Mouse (Mus musculus) cerebellum, adult 2 months (tissue): ENCODE results near the gene Pdxp. TPM values are rescaled to one million over a fixed set of nuclear protein-coding genes. Genes with fewer than 3 reads are reported as not detected.

Experiments used
- DNase-seq, 2 experiments: peaks; one replicate each; pipeline ENCODE4 v3.0.0; 2021
- H3K27ac ChIP-seq: fragments of 200-500 bp; 2 replicates; pipeline ENCODE4 v1.5.1; 2012; ENCODE audit warnings: low read length, control low read depth, inconsistent platforms; ENCODE audit not compliant: insufficient read depth
- H3K27me3 ChIP-seq: fragments of 200-500 bp; 2 replicates; pipeline ENCODE4 v1.6.1; 2012; ENCODE audit warnings: inconsistent platforms, mild to moderate bottlenecking, low read length, moderate library complexity; ENCODE audit not compliant: control insufficient read depth, insufficient read depth
- H3K4me1 ChIP-seq: fragments of 200-500 bp; 2 replicates; pipeline ENCODE4 v1.6.1; 2011; ENCODE audit warnings: low read length; ENCODE audit not compliant: control insufficient read depth, insufficient read depth
- H3K4me3 ChIP-seq: fragments of 200-500 bp; replicated peaks from 2 replicates; pipeline ENCODE3; 2011; ENCODE audit warnings: mild to moderate bottlenecking, low read depth, low read length, control low read depth; ENCODE audit not compliant: insufficient read depth
- CTCF ChIP-seq: fragments of 200-500 bp; IDR thresholded peaks from 2 replicates; pipeline ENCODE4 v1.5.1; 2011; ENCODE audit warnings: low read depth, mild to moderate bottlenecking, control low read depth, low read length, moderate library complexity, borderline replicate concordance; ENCODE audit not compliant: insufficient read depth
- POLR2A ChIP-seq: fragments of 200-500 bp; IDR thresholded peaks from 2 replicates; pipeline ENCODE4 v1.6.1; 2011; ENCODE audit warnings: low read length, control low read depth, borderline replicate concordance; ENCODE audit not compliant: insufficient read depth
- WGBS: fragments of 180-500 bp; shearing (Covaris S2); methylation state at CpG from one replicate; pipeline ENCODE4 v1.1.7; 2018; 5-methylcytosine and 5-hydroxymethylcytosine counted together
- polyA plus RNA-seq: library from polyadenylated mRNA; depleted of rRNA; stranded (reverse); fragments of >200 nt; gene quantifications from 2 replicates; pipeline ENCODE4 v1.2.3, GENCODE M21; 2012

Gene Pdxp
- polyA plus RNA-seq, 1 experiment: 204 TPM

- 73% methylated on average over 13 of the region's 13 CpGs for WGBS
Measured at GRCm38 (mm10) chr15:78894726-78895125, 19.0 kb upstream of the Pdxp start.

GRCm38 (mm10) chr15:78895741-78896140, 18.0 kb upstream of the Pdxp start:
- no peaks in the 10 kb centered on the region for H3K27me3 ChIP-seq
- TF ChIP-seq CTCF: no peak
- no peak for TF ChIP-seq POLR2A
- no peak overlapping the region for H3K4me3 ChIP-seq
- H3K27ac ChIP-seq: no peak overlapping the region
- no peaks in the 10 kb centered on the region; the same call in 1 of the 2 replicates for H3K4me1 ChIP-seq
- no peak for DNase-seq
- 66% methylated on average over 2 of the region's 2 CpGs for WGBS

More at GRCm38 (mm10) chr15:78894726-78895125, 19.0 kb upstream of the Pdxp start:
- Histone ChIP-seq H3K27me3 (no peaks in the 10 kb centered on the region), H3K4me3 (no peak overlapping the region), H3K4me1 (no peaks in the 10 kb centered on the region; the same call in 1 of the 2 replicates), H3K27ac (no peak overlapping the region)
- no peak for DNase-seq
- TF ChIP-seq CTCF (no peak), POLR2A (no peak)

GRCm38 (mm10) chr15:78896149-78896548, 17.6 kb upstream of the Pdxp start:
- WGBS: 30% methylated on average over 3 of the region's 3 CpGs
- no peak for TF ChIP-seq POLR2A
- no peak for TF ChIP-seq CTCF

GRCm38 (mm10) chr15:78897488-78897887, 16.2 kb upstream of the Pdxp start:
- Histone ChIP-seq H3K27me3 (no peaks in the 10 kb centered on the region), H3K4me1 (no peaks in the 10 kb centered on the region; the same call in 1 of the 2 replicates), H3K27ac (no peak overlapping the region), H3K4me3 (no peak overlapping the region)
- DNase-seq: no peak
- TF ChIP-seq CTCF (no peak), POLR2A (no peak)
- WGBS: 94% methylated on average over 4 of the region's 4 CpGs

More at GRCm38 (mm10) chr15:78896149-78896548, 17.6 kb upstream of the Pdxp start:
- H3K4me3 ChIP-seq: no peak overlapping the region
- no peak for DNase-seq
- H3K4me1 ChIP-seq: no peaks in the 10 kb centered on the region; the same call in 1 of the 2 replicates
- H3K27ac ChIP-seq: no peak overlapping the region
- H3K27me3 ChIP-seq: no peaks in the 10 kb centered on the region

- H3K4me3 ChIP-seq: no peak overlapping the region
- no peaks in the 10 kb centered on the region for H3K27me3 ChIP-seq
- 77% methylated on average over 6 of the region's 6 CpGs for WGBS
- no peak for TF ChIP-seq CTCF
- TF ChIP-seq POLR2A: no peak
- H3K4me1 ChIP-seq: no peaks in the 10 kb centered on the region; the same call in none of the 2 replicates
- H3K27ac ChIP-seq: no peak overlapping the region
- DNase-seq: no peak
Measured at GRCm38 (mm10) chr15:78898507-78899001, 15.2 kb upstream of the Pdxp start.

- 12% methylated on average over 19 of the region's 20 CpGs for WGBS
- Histone ChIP-seq H3K27ac (no peak within 1 kb of the TSS), H3K27me3 (no peaks in the 10 kb centered on the region)
Measured at GRCm38 (mm10) chr15:78899409-78899739, 14.3 kb upstream of the Pdxp start, which contains the start of gene Gm49510. TSS of gene Gm49510 (plus strand) at chr15:78899667.

GRCm38 (mm10) chr15:78899740-78900584, 13.8 kb upstream of the Pdxp start, which contains the start of gene Sh3bp1:
TSS of gene Sh3bp1 (plus strand) at chr15:78899768.
- WGBS: 6% methylated on average over 47 of the region's 47 CpGs
- Histone ChIP-seq H3K27me3 (no peaks in the 10 kb centered on the region), H3K4me3 (peak within 1 kb of the TSS; percentile 69), H3K27ac (no peak within 1 kb of the TSS), H3K4me1 (no peaks in the 10 kb centered on the region; the same call in none of the 2 replicates)
- TF ChIP-seq POLR2A (no peak), CTCF (no peak)
- DNase-seq: peak; percentile 46 to 61

More at GRCm38 (mm10) chr15:78899409-78899739, 14.3 kb upstream of the Pdxp start, which contains the start of gene Gm49510:
- no peak for DNase-seq
- Histone ChIP-seq H3K4me1 (no peaks in the 10 kb centered on the region; the same call in none of the 2 replicates), H3K4me3 (peak within 1 kb of the TSS; percentile 69)
- TF ChIP-seq CTCF: no peak
- TF ChIP-seq POLR2A: no peak
